Mouse (Mus musculus) E14TG2a.4 (cell line): ENCODE data around the gene Tnfsf8.

ENCODE experiments used
- H3K27me3 ChIP-seq: 2 replicates; pipeline ENCODE4 v1.6.1; 2014; ENCODE audit warnings: low read length, control low read depth; ENCODE audit not compliant: insufficient read depth
- H3K36me3 ChIP-seq: 2 replicates; pipeline ENCODE4 v1.6.1; 2014; ENCODE audit warnings: low read length, control low read depth; ENCODE audit not compliant: insufficient read depth
- H3K4me1 ChIP-seq: replicated peaks from 2 replicates; pipeline ENCODE4 v1.6.1; 2014; ENCODE audit warnings: low read depth, low read length, control low read depth
- H3K4me3 ChIP-seq: replicated peaks from 2 replicates; pipeline ENCODE4 v1.5.1; 2014; ENCODE audit warnings: mild to moderate bottlenecking, low read length
- H3K9me3 ChIP-seq: 2 replicates; pipeline ENCODE4 v1.6.1; 2014; ENCODE audit warnings: low read length, control low read depth
- CTCF ChIP-seq: conservative IDR thresholded peaks from 2 replicates; pipeline ENCODE4 v1.5.1; 2014; ENCODE audit warnings: low read length
- NANOG ChIP-seq: IDR thresholded peaks from 2 replicates; pipeline ENCODE4 v1.6.1; 2014; ENCODE audit warnings: borderline replicate concordance, low read length, mixed read lengths
- POU5F1 ChIP-seq: IDR thresholded peaks from 2 replicates; pipeline ENCODE4 v1.6.1; 2014; ENCODE audit warnings: low read length, borderline replicate concordance

The Tnfsf8 gene

GRCm38 (mm10) chr4:63870678-63871077, 9.5 kb upstream of the Tnfsf8 start:
- H3K27me3 ChIP-seq = no peaks in the 10 kb centered on the region
- no peaks in the 10 kb centered on the region for H3K36me3 ChIP-seq
- H3K9me3 ChIP-seq = no peaks in the 10 kb centered on the region
- H3K4me3 ChIP-seq = no peak overlapping the region
- TF ChIP-seq NANOG (no peak), CTCF (no peak), POU5F1 (no peak)
- H3K4me1 ChIP-seq = no peaks in the 10 kb centered on the region

GRCm38 (mm10) chr4:63868770-63869169, 7.6 kb upstream of the Tnfsf8 start:
- Histone ChIP-seq H3K4me1 (no peaks in the 10 kb centered on the region), H3K27me3 (no peaks in the 10 kb centered on the region), H3K4me3 (no peak overlapping the region), H3K36me3 (no peaks in the 10 kb centered on the region), H3K9me3 (no peaks in the 10 kb centered on the region)
- TF ChIP-seq CTCF (no peak), POU5F1 (no peak), NANOG (no peak)

- Histone ChIP-seq H3K4me3 (no peak overlapping the region), H3K27me3 (no peaks in the 10 kb centered on the region), H3K36me3 (no peaks in the 10 kb centered on the region), H3K4me1 (no peaks in the 10 kb centered on the region), H3K9me3 (no peaks in the 10 kb centered on the region)
- no peak for TF ChIP-seq POU5F1
- TF ChIP-seq CTCF = no peak
- no peak for TF ChIP-seq NANOG
Measured at GRCm38 (mm10) chr4:63862953-63863352, 1.8 kb upstream of the Tnfsf8 start.

GRCm38 (mm10) chr4:63862092-63862697, 1.0 kb upstream of the Tnfsf8 start:
- Histone ChIP-seq H3K9me3 (no peaks in the 10 kb centered on the region), H3K4me1 (no peaks in the 10 kb centered on the region), H3K36me3 (no peaks in the 10 kb centered on the region), H3K4me3 (no peak overlapping the region), H3K27me3 (no peaks in the 10 kb centered on the region)
- TF ChIP-seq NANOG (no peak), POU5F1 (no peak), CTCF (no peak)

GRCm38 (mm10) chr4:63860236-63860635, 911 bp downstream of the Tnfsf8 start:
- TF ChIP-seq NANOG (no peak), POU5F1 (no peak), CTCF (no peak)
- Histone ChIP-seq H3K4me1 (no peaks in the 10 kb centered on the region), H3K36me3 (no peaks in the 10 kb centered on the region)

GRCm38 (mm10) chr4:63859785-63860203, 1.4 kb downstream of the Tnfsf8 start:
- H3K4me3 ChIP-seq = no peak overlapping the region
- no peaks in the 10 kb centered on the region for H3K36me3 ChIP-seq
- no peaks in the 10 kb centered on the region for H3K27me3 ChIP-seq
- H3K4me1 ChIP-seq = no peaks in the 10 kb centered on the region
- TF ChIP-seq CTCF = no peak
- TF ChIP-seq NANOG = no peak
- TF ChIP-seq POU5F1 = no peak
- no peaks in the 10 kb centered on the region for H3K9me3 ChIP-seq

More at GRCm38 (mm10) chr4:63860236-63860635, 911 bp downstream of the Tnfsf8 start:
- H3K4me3 ChIP-seq = no peak overlapping the region
- H3K9me3 ChIP-seq = no peaks in the 10 kb centered on the region
- H3K27me3 ChIP-seq = no peaks in the 10 kb centered on the region

GRCm38 (mm10) chr4:63858646-63859224, 2.4 kb downstream of the Tnfsf8 start:
- TF ChIP-seq NANOG (no peak), POU5F1 (no peak), CTCF (no peak)
- Histone ChIP-seq H3K4me3 (no peak overlapping the region), H3K27me3 (no peaks in the 10 kb centered on the region), H3K36me3 (no peaks in the 10 kb centered on the region), H3K9me3 (no peaks in the 10 kb centered on the region), H3K4me1 (no peaks in the 10 kb centered on the region)

- Histone ChIP-seq H3K9me3 (no peaks in the 10 kb centered on the region), H3K36me3 (no peaks in the 10 kb centered on the region), H3K4me3 (no peak overlapping the region), H3K27me3 (no peaks in the 10 kb centered on the region), H3K4me1 (no peaks in the 10 kb centered on the region)
- TF ChIP-seq POU5F1 (no peak), NANOG (no peak), CTCF (no peak)
Measured at GRCm38 (mm10) chr4:63856764-63857163, 4.4 kb downstream of the Tnfsf8 start.

- TF ChIP-seq CTCF = no peak
- no peak for TF ChIP-seq NANOG
- TF ChIP-seq POU5F1 = no peak
- no peak overlapping the region for H3K4me3 ChIP-seq
Measured at GRCm38 (mm10) chr4:63853782-63854386, 7.3 kb downstream of the Tnfsf8 start.

More at GRCm38 (mm10) chr4:63853782-63854386, 7.3 kb downstream of the Tnfsf8 start:
- H3K27me3 ChIP-seq = no peaks in the 10 kb centered on the region
- no peaks in the 10 kb centered on the region for H3K9me3 ChIP-seq
- no peaks in the 10 kb centered on the region for H3K36me3 ChIP-seq
- no peaks in the 10 kb centered on the region for H3K4me1 ChIP-seq
